Mouse (Mus musculus): Measurements from ENCODE around the gene Armc9. TPM values are rescaled to one million over a fixed set of nuclear protein-coding genes. Genes with fewer than 3 reads are reported as not detected.
A peak's percentile ranks its signal among the peaks of the same experiment; 100 is the strongest.

Gene Armc9
- total RNA-seq (2021), result 10 to 100 TPM; 38.1 to 44.0 TPM

DNA sequence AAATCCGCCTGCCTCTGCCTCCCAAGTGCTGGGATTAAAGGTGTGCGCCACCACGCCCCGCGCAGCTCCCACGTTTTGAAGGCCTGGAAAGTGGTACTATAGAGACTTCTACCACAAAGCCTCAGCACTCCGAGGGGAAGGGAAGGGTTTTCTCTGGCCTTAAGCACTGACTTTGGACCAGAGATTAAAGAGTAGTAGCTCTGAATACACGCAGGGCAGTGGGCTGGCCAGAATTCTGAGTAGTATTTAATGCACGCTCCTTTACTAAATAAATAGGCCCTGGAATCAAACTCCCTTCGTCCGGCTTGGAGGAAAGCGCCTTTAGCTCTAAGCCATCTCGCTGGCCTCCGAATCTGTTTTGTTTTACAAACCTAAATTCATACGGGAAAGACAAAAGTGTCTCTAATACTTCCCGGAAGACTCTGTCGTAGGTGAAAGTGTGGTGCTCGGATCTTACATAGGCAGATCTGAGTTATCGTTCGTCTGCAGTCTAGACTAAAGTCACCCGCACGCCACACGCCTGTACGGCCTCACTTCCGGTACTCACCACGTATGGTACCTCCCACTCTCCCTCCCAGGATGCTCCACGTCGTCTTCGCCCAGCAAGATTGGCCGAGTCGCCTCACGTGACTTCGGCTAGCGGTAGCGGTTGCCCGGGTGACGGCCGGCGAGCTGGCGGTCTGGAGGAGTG lies at the start of gene Armc9:
Gene Armc9, plus strand, starts transcription at position 648 of the 691 bp plus-strand sequence.
- DNase-seq, result peak; percentile 95

DNA sequence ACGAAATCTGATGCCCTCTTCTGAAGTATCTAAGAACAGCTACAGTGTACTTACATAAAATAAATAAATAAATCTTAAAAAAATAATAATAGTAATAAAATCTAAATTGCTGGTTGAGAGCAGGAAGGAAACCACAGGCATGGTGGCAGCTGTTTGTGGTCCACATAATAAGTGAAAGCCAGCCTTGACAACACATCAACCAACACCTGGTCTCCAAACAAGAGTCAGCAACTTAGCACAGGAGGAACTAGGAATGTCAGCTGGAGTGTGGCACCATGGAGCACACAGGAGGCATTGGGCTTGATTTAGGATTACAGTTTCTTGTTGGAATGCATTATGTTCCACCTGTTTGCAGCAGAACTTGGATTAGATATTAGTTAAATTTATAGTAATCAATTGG lies 49.5 kb upstream of the Armc9 start:
- DNase-seq, result no peak

DNA sequence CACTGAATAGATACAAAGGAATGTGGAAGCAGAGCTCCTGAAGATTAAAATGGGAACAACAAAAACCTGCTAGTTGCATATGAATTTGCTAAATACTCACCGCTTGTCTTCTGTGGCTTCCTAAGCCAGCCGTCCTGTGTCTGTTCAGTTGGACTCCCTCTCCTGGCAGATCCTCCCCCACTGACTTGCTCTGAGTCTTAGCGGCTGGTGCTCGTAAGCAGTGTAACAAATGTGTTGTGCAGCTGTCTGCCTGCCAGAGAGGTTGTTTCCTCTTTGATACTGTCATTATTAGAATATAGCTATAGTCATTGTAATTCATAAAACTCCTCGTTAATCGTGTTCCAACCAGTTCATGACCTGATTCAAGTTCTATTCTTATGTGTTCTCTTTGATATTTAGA lies 42.8 kb upstream of the Armc9 start, which contains the start of gene Htr2b:
Gene Htr2b, minus strand, starts transcription at position 192 of the 400 bp plus-strand sequence.
- DNase-seq, result peak; percentile 31 to 48

DNA sequence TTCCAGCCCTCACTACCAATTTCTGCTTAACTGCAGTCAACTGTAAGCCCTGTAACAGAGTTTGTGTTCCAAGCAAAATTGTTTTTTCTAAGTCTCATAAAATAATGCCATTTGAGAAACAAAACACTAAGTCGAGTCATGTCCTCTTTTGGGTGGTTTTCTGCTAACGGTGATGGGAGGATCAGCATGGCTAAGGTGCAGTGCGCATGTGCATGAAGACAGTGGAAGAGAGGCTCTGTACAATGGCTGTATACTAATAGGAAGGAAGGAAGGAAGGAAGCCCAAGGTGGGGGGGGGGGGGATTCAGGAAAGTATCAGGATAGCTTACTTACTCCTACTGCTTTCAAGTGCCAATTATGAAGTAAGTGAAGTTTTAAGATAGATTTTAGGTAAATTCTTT lies 40.4 kb upstream of the Armc9 start:
- no peak for DNase-seq

DNA sequence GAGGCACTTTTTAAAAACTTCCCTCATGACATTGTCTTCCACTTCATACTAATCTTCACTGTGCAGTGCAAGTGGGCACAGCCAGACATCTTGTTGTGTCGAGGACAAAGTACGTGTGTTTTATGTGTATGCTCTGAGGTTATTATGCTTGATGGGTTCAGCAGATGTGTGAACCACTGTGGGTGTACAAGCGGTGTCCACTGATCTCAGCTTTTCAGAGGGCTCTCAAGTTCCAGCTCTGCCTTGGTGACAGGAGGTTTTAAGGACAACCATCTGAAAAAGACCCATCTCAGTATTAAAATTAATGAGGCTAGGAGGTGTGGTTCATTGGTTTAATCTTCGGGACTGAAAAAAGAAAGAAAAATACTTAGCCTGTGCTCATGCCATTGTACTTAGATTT lies 35.0 kb upstream of the Armc9 start:
- no peak for DNase-seq

DNA sequence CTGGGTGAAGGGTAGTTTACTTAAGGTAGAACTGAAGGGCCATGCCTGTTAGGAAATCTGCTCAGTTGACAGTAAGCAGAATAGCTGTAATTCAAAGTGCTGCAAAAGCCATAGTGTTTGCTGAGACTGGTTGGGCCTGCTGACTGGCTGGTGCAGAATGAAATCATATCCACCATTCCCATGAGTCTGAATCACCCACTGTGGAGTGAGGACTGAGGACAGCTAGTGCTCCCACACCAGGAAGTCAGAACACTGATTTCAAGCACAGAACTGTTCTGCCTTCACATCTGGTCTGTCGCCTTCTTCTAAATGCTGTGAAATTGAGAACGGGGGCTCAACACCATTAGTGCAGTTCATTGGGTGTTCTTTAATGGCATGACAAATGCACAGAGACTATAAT lies 28.5 kb upstream of the Armc9 start:
- no peak for DNase-seq

DNA sequence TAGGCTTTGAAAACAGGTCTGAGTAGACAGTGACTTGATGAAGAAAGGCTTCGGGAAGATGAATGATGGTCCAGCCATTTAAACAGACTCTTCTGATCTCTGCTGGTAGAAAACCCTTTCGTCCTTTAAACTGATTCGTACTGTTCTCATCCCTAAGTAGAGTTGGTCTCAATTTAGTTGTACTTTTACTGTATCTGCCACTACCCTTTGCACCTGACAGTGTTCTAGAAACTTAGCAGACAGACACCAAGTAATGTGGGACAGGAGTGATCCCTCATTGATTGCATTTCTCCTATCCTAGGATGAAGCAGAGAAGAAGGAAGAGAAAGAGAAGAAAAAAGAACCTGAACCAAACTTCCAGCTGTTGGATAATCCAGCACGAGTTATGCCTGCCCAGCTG lies 21.2 kb upstream of the Armc9 start, which contains the start of gene Gm21972:
Gene Gm21972, plus strand, starts transcription at position 301 of the 400 bp plus-strand sequence.
- DNase-seq, result no peak

DNA sequence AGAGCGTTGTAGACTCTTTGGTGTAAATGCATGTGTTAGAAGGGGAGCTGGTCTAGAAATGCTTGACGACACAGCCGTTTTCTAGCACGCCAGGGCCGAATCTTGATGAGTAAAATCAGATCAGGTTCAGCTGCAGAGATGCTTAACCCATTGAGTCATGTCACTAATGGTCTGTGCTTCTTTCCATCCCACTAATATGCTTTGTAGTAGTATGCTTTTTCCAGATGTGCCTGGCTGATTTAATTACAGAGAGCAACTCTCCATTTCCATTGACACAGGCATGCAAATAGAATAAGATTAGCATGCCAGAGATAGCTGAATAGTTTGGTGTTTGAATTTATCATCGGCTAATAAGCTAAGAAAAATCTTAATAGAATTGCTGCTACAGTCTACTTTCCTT lies 19.3 kb upstream of the Armc9 start:
- DNase-seq, result no peak

DNA sequence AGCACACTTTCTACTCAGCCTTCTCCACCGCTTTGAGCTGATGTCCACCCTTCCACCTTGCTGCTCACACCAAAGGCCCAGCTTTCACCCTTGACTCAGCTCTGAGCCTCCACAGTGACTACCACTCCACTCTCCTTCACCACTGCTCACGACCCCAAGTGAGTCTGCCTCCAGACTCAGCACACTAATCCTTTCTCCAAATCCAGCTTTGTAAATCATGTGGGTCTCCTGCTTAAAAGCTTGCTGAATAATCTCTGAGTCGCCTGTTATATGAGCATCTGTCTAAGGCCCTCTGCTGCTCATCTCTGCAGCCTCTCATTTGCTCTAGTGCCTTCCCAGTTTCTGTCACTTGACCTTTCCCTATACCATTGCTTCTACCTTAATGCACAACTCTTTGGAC lies 13.5 kb upstream of the Armc9 start:
- DNase-seq, result no peak

DNA sequence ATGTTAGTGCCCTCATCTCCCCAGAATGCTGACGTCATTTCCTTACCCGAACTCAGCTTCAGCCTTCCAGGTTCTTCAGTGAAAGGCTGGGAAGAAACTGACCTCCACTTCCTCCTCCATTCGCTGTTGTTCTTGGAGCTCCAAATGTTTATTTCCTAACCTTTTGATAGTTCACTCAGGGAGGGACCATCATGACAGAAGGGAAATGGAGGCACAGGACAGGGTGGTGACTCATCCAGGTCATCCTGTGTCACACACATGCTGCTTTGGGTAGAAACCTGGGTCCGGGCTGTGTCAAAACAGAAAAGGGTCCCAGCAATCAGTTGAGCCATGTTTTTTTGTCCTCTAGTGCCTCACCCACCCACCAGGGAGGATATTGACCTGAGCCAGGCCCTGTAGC lies 11.4 kb upstream of the Armc9 start:
- no peak for DNase-seq

DNA sequence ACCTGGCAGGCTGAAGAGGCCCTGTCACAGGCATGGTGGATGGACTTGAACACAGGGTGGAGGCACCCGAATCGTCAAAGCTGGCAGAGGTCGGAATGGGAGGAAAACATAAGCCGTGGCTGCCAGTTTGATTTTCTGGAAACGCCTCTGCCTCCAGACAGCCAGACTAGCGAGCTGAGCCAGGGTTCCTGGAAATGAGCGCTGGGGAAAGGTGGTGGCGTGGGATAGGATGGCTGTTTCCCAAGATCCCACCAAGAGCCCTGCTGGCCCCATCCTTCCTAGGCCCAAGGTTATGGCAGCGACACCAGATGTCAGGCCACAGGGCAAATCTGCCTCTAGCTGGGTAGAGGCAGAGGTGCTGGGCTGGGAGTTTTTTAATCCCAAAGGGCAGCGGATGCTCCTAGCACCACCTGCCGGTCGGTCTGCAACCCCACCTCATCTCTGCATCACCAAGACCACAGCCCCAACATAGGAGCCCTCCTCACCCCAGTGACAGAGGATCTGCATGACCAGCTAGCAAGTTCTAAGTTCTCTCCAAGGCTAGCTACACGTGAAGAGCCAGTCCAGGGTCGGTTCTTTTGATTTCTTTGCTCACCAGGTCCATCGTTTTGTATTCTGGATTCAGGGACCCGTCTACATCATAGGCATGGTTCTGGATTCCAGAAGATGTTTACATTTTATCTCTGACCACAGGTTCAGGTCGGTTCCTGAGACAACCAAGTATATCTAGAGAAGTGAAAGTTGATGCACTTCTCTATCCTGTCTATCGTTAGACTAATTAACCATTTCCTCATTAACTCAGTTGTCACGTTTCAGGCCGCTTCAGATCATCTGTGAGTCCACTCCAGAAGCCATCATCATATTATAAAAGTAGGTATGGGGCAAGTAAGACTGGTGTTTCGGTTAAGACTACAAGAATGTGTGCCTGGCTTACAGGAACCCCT lies 10.3 kb upstream of the Armc9 start:
- peak; percentile 15 to 20 for DNase-seq

DNA sequence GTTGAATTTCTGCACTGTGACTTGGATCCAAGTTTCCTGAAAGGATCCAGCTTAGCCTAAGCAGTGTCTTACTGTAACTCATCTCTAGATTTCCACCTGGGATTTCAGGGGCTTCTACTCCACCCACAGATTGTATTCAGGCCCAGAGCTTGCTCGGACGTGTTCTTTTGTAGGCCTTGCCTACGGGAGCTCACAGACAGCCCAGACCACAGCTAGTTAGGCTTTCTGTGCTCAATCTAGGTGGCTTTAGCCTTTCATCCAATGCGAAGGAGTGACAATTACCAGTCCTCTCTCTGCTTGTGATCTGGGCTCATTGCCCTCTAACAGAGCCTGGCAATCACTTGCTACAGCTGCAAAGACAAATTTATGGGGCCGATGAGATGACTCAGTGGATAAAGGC lies 8.3 kb upstream of the Armc9 start:
- DNase-seq, result no peak

DNA sequence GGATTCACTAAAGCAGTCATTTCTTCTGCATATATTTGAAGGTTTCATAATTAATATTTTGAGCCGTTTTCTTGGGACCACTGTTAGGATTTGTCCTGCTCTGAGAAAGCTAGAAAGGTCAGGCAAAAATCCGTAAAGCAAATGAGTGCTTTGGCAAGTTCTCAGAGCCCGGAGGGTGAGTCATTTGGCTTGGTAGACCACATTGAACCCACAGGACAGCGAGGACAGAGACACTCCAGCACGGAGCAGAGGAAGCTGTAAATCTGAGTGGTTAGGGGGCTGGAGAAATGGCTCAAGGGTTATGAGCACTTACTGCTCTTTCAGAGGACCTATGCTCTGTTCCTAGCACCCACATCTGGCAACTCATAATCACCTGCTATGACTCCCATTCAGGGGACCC lies 7.0 kb upstream of the Armc9 start:
- no peak for DNase-seq

DNA sequence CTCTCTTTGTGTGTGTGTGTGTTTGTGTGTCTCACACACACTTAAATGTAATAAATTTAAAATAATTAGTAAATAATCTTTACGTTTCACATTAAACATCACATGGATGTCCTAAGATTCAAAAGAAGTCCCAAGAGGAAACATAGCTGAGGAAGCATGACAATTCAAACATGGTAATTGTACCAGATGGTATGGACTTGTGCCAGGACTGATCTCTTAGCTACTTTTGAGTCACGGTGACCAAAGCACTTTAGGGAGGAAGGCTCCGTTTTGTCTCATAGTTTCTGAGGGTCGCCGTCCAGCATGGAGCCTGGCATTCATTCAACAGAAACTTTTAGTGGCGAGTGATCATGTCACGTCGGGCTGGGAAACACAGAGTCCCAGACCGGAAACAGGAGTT lies 6.4 kb upstream of the Armc9 start:
- no peak for DNase-seq

DNA sequence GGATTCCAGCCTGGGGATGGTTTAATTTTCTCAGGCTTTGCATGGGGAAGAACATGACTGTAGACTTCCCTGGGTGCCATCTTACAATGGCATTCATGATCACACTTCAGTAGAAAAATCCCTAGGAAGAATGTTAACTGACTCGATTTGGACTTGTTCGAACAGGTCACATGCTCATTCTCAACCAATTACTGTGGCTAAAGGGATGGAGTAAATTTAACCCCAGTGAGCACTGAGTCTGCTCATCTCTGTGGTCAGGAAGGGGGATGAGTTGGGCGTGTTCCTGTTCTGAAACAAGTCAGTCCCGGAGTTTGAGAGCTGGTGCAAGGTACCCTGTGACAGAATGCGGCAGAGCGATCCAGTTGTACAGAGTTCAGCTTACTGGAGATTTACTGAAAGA lies 3.7 kb upstream of the Armc9 start:
- DNase-seq, result no peak

DNA sequence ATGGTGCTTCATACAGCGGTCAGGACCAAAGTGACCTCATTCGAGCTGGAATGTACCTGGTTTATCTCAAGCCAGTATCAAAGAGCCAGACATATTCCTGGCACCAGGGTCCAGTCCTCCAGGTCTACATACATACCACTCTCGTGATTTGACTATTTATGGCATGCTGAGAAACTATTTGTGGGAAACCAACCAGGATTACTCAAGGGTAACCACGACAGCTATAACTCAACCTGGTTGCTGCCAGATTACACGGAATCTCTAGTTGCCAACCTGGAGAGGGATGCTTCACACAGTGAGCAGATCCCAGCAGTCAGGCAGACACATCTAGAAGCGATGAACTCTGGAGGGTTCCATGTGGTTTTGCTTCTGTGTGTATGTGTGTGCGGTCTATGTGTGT lies 3.2 kb upstream of the Armc9 start:
- DNase-seq, result no peak

DNA sequence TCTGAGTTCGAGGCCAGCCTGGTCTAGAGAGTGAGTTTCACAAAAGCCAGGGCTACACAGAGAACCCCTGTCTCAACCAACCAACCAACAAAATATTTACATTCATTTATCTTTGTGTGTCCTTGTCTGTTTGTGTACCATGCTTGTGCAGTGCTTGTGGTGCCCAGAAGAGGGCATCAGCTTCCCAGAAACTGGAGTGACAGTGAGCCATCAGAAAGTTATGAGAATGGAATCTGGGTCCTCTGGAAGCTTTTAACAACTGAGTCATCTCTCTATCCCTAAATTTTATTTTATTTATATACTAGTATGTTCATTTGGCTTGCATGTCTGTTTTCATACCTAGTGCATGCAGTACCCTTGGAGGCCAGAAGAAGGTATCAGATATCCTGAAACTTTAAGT lies 2.0 kb upstream of the Armc9 start:
- DNase-seq, result no peak

DNA sequence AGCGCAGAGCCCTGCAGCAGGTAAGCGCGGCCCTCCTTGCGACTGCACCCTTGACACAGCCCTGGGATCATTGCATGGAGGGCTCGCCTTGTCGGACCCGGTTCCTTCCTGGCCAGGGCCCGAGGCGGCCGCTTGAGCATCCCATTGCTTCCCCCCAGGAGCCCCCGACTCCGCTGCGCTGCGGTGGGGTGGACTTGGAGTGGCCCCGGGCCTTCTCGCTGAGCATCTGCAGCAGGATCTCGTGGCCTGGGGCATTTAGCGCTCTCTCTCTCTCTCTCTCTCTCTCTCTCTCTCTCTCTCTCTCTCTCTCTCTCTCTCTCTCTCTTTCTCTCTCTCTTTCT lies 214 bp downstream of the Armc9 start:
- DNase-seq, result no peak

DNA sequence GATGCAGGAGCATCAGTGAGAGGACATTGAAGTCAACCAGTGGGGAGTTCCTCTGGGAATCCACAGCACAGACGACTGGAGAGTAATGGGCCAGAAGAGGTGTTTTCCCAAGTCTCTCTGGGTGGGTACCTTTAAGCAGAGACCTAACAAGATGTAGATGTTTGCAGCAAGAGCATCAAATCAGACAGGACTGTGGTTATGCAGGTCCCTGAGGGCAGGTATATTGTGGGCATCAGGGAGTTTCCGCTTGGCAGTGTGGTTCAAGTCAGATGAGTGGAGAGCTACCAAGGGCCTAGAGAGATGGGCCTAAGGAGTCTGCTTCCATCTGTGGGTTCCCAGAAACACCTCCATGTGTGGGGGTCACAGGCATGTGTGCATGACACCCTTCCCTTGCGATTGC lies 1.5 kb downstream of the Armc9 start:
- no peak for DNase-seq

DNA sequence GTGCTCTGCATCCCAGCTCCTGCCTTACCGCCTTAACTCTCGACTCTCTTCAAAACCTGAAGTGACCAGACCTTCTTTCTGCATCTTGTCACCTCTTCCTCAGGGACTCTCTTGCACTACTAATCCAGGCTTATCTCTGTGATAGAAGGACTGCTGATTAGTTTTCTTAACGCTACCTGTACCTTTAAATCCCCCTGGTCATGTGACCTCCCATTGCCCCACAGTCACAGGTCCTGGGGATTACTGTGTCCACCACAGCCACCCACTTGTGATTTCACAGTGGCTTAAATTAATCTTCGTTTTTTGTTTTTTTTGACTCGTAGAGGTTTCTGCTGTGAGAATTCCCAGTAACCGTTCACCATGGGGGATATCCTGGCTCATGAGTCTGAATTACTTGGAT lies 2.0 kb downstream of the Armc9 start:
- no peak for DNase-seq

DNA sequence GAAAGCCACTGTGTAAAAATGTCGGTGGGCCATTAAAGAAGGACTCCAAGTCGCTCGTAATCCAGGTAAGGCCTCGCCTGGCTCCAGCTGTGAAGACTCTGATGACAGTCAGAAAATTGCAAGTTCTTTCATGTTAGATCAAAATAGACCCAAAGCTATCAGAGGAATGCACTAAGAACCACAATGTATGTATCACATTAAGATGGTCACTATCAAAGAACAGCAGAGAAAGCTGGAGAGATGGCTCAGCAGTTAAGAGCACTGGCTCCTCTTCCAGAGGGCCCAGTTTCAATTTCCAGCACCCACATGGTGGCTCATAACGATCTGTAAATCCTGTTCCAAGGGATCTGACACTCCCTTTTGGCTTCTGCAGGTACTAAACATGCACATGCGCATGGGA lies 5.5 kb downstream of the Armc9 start:
- DNase-seq, result no peak

DNA sequence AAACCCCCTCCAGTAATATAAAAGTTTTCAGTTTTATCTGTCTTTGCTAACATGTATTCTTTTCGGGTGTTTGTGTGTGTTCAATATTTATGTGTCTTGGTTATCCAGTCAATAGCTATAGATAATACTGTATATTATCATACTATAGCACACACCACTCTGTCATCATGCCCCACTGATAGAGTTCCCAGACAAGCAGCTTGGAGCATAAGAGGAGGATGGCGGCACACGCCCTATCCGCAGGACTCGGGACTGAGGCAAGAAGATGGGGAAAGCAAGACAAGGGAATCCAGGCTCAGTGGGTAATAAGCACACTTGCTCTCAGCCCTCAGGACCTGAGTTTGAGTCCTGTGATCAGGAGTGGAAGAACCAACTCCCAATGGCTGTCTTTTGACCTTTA lies 5.9 kb downstream of the Armc9 start:
- no peak for DNase-seq

DNA sequence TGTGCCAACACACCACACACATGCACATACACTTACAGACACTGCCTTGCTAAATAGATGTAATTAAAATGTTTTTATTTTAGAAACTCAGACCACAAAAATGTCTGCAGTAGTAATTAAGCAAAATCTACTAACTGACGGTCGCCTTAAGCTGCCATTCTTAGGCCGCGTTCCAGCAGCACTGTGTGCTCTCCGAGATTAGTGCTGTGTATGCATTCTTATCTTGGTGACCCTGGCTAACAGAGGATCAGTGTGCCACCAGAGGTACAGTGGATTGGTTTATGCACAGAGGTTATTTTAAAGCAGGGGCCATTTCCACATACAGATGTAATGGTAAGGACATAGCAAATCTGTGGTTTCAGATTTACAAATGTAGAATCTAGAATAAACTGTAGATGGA lies 6.5 kb downstream of the Armc9 start:
- DNase-seq, result no peak

DNA sequence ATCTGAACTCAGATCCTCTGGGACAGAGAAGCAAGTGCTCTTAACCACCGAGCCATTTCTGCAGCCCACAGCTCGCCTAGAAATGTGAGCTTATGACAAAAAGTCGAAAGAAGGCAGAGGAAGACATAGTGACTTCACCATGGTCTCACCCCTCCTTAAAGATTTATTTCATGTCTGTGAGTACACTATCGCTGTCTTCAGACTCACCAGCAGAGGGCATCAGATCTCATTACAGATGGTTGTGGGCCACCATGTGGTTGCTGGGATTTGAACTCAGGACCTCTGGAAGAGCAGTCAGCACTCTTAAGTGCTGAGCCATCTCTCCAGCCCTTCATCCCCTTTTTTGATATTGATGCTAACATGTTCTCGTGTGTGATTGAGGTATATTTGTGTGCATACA lies 20.0 kb downstream of the Armc9 start:
- no peak for DNase-seq

Measured in layer of hippocampus, postnatal 36 days (tissue).